Mouse (Mus musculus) embryonic fibroblast, embryonic 13.5 days (primary cell): Measurements from ENCODE around the gene Bpifb4.

Experiments
- CTCF ChIP-seq: IDR thresholded peaks from 2 replicates; pipeline ENCODE4 v1.5.1; 2011; ENCODE audit warnings: mild to moderate bottlenecking, control low read depth, low read length, moderate library complexity, borderline replicate concordance; ENCODE audit not compliant: insufficient read depth
- POLR2A ChIP-seq: IDR thresholded peaks from 2 replicates; pipeline ENCODE4 v1.6.1; 2011; ENCODE audit warnings: low read depth, mild to moderate bottlenecking, control low read depth, low read length, moderate library complexity

GRCm38 (mm10) chr2:154001056-154001455, 63.0 kb downstream of the Bpifb4 start:
- TF ChIP-seq CTCF (no peak), POLR2A (no peak)
